18 mouse cellular contexts compared by ENCODE assay signal in the genomic region with DNA sequence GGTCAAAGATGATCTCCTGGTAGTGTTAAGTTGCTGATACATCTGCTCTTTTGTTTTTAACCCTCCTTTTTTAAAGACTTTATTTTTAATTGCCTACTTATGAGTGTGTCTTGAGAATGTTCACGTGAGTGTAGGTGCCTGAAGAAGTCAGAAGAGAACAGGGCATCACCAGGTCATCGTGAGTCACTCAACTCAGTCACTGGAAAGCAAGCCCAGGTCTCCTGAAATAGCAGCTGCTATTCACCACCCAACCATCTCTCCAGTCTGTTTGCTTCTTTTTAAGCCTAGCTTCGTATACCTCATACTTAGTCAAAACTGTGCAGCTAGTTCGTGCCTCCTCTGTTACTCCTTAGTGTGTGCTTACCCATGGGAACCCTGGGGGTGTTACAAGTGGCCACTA.
DNase-seq lines count a peak whose midpoint lies in the region; ATAC-seq and TF ChIP-seq lines count a peak whose summit lies in the region.
"Had no signal": no experiment of that assay in that cellular context is flagged by ENCODE, and none has a peak within 500 bp of the region (broad histone marks: within the 10 kb centered on the region; RNA-seq: fewer than 3 reads in every experiment).

No protein-coding gene starts in this region.

- no peak for TF ChIP-seq CTCF in Patski (IDR thresholded peaks at IDR 0.05)

- in situ Hi-C loops in Patski (cut with MboI; ENCODE audit: low pct_unique_long_range_greater_than_20kb) = no loop called here

- ATAC-seq in Patski = no peak
- ATAC-seq: activated CD4-positive, CD25-positive, alpha-beta regulatory T cell, adult 4 months; forebrain, embryonic 14.5 days; forebrain, postnatal 0 days had no signal

- DNase-seq in 3T3-L1 (ENCODE audit: low read depth, low spot score) (peak; percentile 72), Patski (ENCODE audit: low read depth, low spot score) (peak; percentile 25)
- peak; percentile 25 for DNase-seq in induced T-regulatory cell, adult 2 months (ENCODE audit: low read depth)
- no peak for DNase-seq in gastrocnemius, postnatal 4 days (ENCODE audit: low spot score in 2 of 2)
- DNase-seq in frontal cortex, postnatal 36 days (ENCODE audit: low spot score in 2 of 2) = no peak
- DNase-seq: adrenal gland, adult 8-10 months; adrenal gland, postnatal 14 days; adrenal gland, postnatal 36 days; cerebellum, adult 11-12 months; cerebellum, adult 2 months; cerebellum, adult 9-10 months; cerebellum, postnatal 10 days; cerebellum, postnatal 25 days; forebrain, postnatal 0 days had no signal

- POLR2A ChIA-PET in Patski (lab: Charles Lee) = interaction anchor here (1.5 kb wide), 1 partner anchor 11 kb away, joined by 9 read pairs; no protein-coding TSS in a partner anchor

- CTCF ChIA-PET in Patski (lab: Charles Lee) = interaction anchor here (0.7 kb wide), 1 partner anchor 15 kb away, joined by 3 read pairs; no protein-coding TSS in a partner anchor

- no peaks in the 10 kb centered on the region for H3K27me3 ChIP-seq in Patski
- H3K27me3 ChIP-seq: embryonic facial prominence, embryonic 12.5 days; forebrain, embryonic 12.5 days had no signal

Comparison
In these comparisons a context has a peak if more than half of its experiments do, and no peak if none do; other contexts are left out.
1. DNase-seq: peak in 3T3-L1 (single experiment), Patski (single experiment) and induced T-regulatory cell, adult 2 months (single experiment); none in gastrocnemius, postnatal 4 days (0 of 2) and frontal cortex, postnatal 36 days (0 of 2).